Mouse (Mus musculus): ENCODE measurements around the gene Hnrnpu.

DNA sequence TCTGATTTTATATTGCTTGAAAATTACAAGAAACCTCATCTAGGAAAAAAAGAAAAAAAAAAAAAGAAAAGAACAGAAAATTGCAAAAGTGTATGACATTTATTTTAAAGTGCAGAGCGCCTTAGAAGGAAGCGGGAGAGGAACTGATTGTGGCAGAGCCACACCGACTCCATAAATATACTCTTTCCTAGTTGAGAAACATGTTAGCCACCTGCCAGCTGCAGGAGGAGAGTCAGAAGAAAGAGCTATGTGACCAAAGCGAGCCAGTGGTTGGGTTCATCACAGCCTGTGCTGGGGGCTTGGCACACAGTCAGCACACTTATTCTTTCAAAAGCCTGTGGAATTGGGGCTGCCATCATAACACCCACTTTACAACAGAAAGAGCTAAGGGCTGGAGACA is 35.1 kb upstream of the Hnrnpu start:
- TF ChIP-seq POLR2A (IDR thresholded peaks at IDR 0.05; ENCODE audit: borderline replicate concordance, control insufficient read depth, low read depth, low read length) = no peak
- TF ChIP-seq CTCF (IDR thresholded peaks at IDR 0.05; ENCODE audit: control insufficient read depth, insufficient read depth, low read length) = no peak

All from bone marrow, adult 2 months (tissue).